Mouse (Mus musculus) lung, embryonic 15.5 days (tissue): Measurements from ENCODE around the gene Cym. TPM values are rescaled to one million over a fixed set of nuclear protein-coding genes. Genes with fewer than 3 reads are reported as not detected.
A peak's percentile ranks its signal among the peaks of the same experiment; 100 is the strongest.

ENCODE experiments used
- ATAC-seq: fragments of 200-750 bp; cut with Nextera tagmentation; 2 replicates; pipeline ENCODE4 v1.8.0; 2017; ENCODE audit warnings: moderate number of reproducible peaks, borderline replicate concordance; ENCODE audit not compliant: low FRiP score, low TSS enrichment; ENCODE audit errors: extremely low read depth
- H3K27ac ChIP-seq: fragments of 300-500 bp; sonication (generic); 2 replicates; pipeline ENCODE4 v1.5.1; 2015; ENCODE audit warnings: moderate library complexity, mild to moderate bottlenecking, inconsistent platforms
- H3K27me3 ChIP-seq: fragments of 300-500 bp; sonication (generic); 2 replicates; pipeline ENCODE4 v1.6.1; 2015; ENCODE audit warnings: inconsistent platforms
- H3K36me3 ChIP-seq: fragments of 300-500 bp; sonication (generic); 2 replicates; pipeline ENCODE4 v1.6.1; 2015; ENCODE audit warnings: inconsistent platforms
- H3K4me1 ChIP-seq: fragments of 300-500 bp; sonication (generic); 2 replicates; pipeline ENCODE4 v1.6.1; 2015; ENCODE audit warnings: inconsistent platforms
- H3K4me2 ChIP-seq: fragments of 300-500 bp; sonication (generic); 2 replicates; pipeline ENCODE4 v1.6.1; 2015; ENCODE audit warnings: inconsistent platforms, mild to moderate bottlenecking, moderate library complexity
- H3K4me3 ChIP-seq: fragments of 300-500 bp; sonication (generic); 2 replicates; pipeline ENCODE4 v1.5.1; 2015; ENCODE audit warnings: mild to moderate bottlenecking, inconsistent platforms
- H3K9ac ChIP-seq: fragments of 300-500 bp; sonication (generic); 2 replicates; pipeline ENCODE4 v1.6.1; 2015; ENCODE audit warnings: inconsistent platforms
- H3K9me3 ChIP-seq: fragments of 300-500 bp; sonication (generic); 2 replicates; pipeline ENCODE4 v1.6.1; 2016; ENCODE audit warnings: inconsistent platforms
- WGBS: fragments of 180-500 bp; shearing (Covaris S2); methylation state at CpG from one replicate; pipeline ENCODE4 v1.1.7; 2015; 5-methylcytosine and 5-hydroxymethylcytosine counted together
- polyA plus RNA-seq: library from polyadenylated mRNA; unstranded; fragments of >200 nt; fragmentation: Nextera tagmentation; extraction: Ambion mirVana; gene quantifications from 2 replicates; pipeline ENCODE4 v1.2.1, GENCODE M21; 2015

Cym gene
- polyA plus RNA-seq, 1 experiment from 2014 or later: 93.2 TPM

- no peak for ATAC-seq
- H3K4me1 ChIP-seq: peaks cover 10% of the 10 kb centered on the region
- H3K27ac ChIP-seq: no peak overlapping the region
- H3K27me3 ChIP-seq: no peaks in the 10 kb centered on the region
- H3K9me3 ChIP-seq: no peaks in the 10 kb centered on the region
- no peak overlapping the region for H3K4me2 ChIP-seq
- no peak overlapping the region for H3K9ac ChIP-seq
- H3K4me3 ChIP-seq: no peak overlapping the region
- WGBS: 86% methylated on average over 7 of the region's 7 CpGs
- H3K36me3 ChIP-seq: no peaks in the 10 kb centered on the region
Observed at GRCm38 (mm10) chr3:107218572-107218971, 3.0 kb downstream of the Cym start.

- 68% methylated on average over 3 of the region's 3 CpGs for WGBS
- H3K4me2 ChIP-seq: no peak overlapping the region
- peaks cover 6% of the 10 kb centered on the region; the same call in 1 of the 2 replicates for H3K4me1 ChIP-seq
- no peak overlapping the region for H3K27ac ChIP-seq
- no peak overlapping the region for H3K4me3 ChIP-seq
- no peak overlapping the region for H3K9ac ChIP-seq
- H3K27me3 ChIP-seq: no peaks in the 10 kb centered on the region
- H3K36me3 ChIP-seq: no peaks in the 10 kb centered on the region
- no peaks in the 10 kb centered on the region for H3K9me3 ChIP-seq
- ATAC-seq: no peak
Observed at GRCm38 (mm10) chr3:107217101-107217480, 4.4 kb downstream of the Cym start.

- Histone ChIP-seq H3K36me3 (no peaks in the 10 kb centered on the region), H3K27ac (no peak overlapping the region), H3K9me3 (no peaks in the 10 kb centered on the region), H3K9ac (no peak overlapping the region), H3K4me3 (no peak overlapping the region), H3K4me1 (peaks cover 2% of the 10 kb centered on the region; the same call in 1 of the 2 replicates), H3K4me2 (no peak overlapping the region), H3K27me3 (no peaks in the 10 kb centered on the region)
- no peak for ATAC-seq
- WGBS: 67% methylated on average over 8 of the region's 8 CpGs
Observed at GRCm38 (mm10) chr3:107216400-107217100, 5.0 kb downstream of the Cym start.

GRCm38 (mm10) chr3:107214606-107215005, 6.9 kb downstream of the Cym start:
- H3K27ac ChIP-seq: no peak overlapping the region
- no peak for ATAC-seq
- no peak overlapping the region for H3K4me3 ChIP-seq
- H3K36me3 ChIP-seq: no peaks in the 10 kb centered on the region
- no peaks in the 10 kb centered on the region for H3K27me3 ChIP-seq
- no peaks in the 10 kb centered on the region for H3K9me3 ChIP-seq
- H3K4me1 ChIP-seq: no peaks in the 10 kb centered on the region
- no peak overlapping the region for H3K4me2 ChIP-seq
- no peak overlapping the region for H3K9ac ChIP-seq
- 82% methylated on average over 5 of the region's 5 CpGs for WGBS

GRCm38 (mm10) chr3:107207625-107208253, 13.8 kb downstream of the Cym start:
- Histone ChIP-seq H3K27me3 (no peaks in the 10 kb centered on the region), H3K27ac (no peak overlapping the region), H3K4me3 (no peak overlapping the region), H3K4me2 (no peak overlapping the region), H3K9ac (no peak overlapping the region), H3K36me3 (no peaks in the 10 kb centered on the region), H3K4me1 (peaks cover 15% of the 10 kb centered on the region), H3K9me3 (no peaks in the 10 kb centered on the region)
- ATAC-seq: no peak
- 51% methylated on average over 7 of the region's 7 CpGs for WGBS

GRCm38 (mm10) chr3:107206490-107207150, 14.9 kb downstream of the Cym start:
- Histone ChIP-seq H3K4me3 (no peak overlapping the region), H3K4me2 (no peak overlapping the region), H3K4me1 (peaks cover 15% of the 10 kb centered on the region), H3K36me3 (no peaks in the 10 kb centered on the region), H3K9me3 (no peaks in the 10 kb centered on the region), H3K27ac (no peak overlapping the region; the same call in 1 of the 2 replicates), H3K27me3 (no peaks in the 10 kb centered on the region), H3K9ac (no peak overlapping the region)
- peak; percentile 60 for ATAC-seq
- 37% methylated on average over 4 of the region's 4 CpGs for WGBS

GRCm38 (mm10) chr3:107205994-107206393, 15.5 kb downstream of the Cym start:
- H3K36me3 ChIP-seq: no peaks in the 10 kb centered on the region
- H3K4me3 ChIP-seq: no peak overlapping the region
- WGBS: 8% methylated on average over 4 of the region's 4 CpGs
- no peak overlapping the region for H3K9ac ChIP-seq
- no peak overlapping the region for H3K27ac ChIP-seq
- H3K4me2 ChIP-seq: no peak overlapping the region
- no peaks in the 10 kb centered on the region for H3K27me3 ChIP-seq
- H3K4me1 ChIP-seq: peaks cover 15% of the 10 kb centered on the region
- H3K9me3 ChIP-seq: no peaks in the 10 kb centered on the region
- ATAC-seq: no peak

GRCm38 (mm10) chr3:107205170-107205569, 16.4 kb downstream of the Cym start:
- Histone ChIP-seq H3K27ac (no peak overlapping the region), H3K4me2 (no peak overlapping the region), H3K4me1 (peaks cover 15% of the 10 kb centered on the region), H3K9ac (no peak overlapping the region), H3K4me3 (no peak overlapping the region), H3K27me3 (no peaks in the 10 kb centered on the region), H3K36me3 (no peaks in the 10 kb centered on the region), H3K9me3 (no peaks in the 10 kb centered on the region)
- no peak for ATAC-seq

GRCm38 (mm10) chr3:107204413-107204812, 17.1 kb downstream of the Cym start:
- Histone ChIP-seq H3K4me3 (no peak overlapping the region), H3K4me1 (peaks cover 15% of the 10 kb centered on the region), H3K4me2 (no peak overlapping the region), H3K27ac (no peak overlapping the region), H3K9me3 (no peaks in the 10 kb centered on the region), H3K9ac (no peak overlapping the region), H3K36me3 (no peaks in the 10 kb centered on the region), H3K27me3 (no peaks in the 10 kb centered on the region)
- no peak for ATAC-seq
- WGBS: 75% methylated on average over 3 of the region's 3 CpGs

- Histone ChIP-seq H3K36me3 (no peaks in the 10 kb centered on the region), H3K27ac (no peak overlapping the region), H3K27me3 (no peaks in the 10 kb centered on the region), H3K4me2 (no peak overlapping the region), H3K9ac (no peak overlapping the region), H3K9me3 (no peaks in the 10 kb centered on the region), H3K4me1 (peaks cover 3% of the 10 kb centered on the region), H3K4me3 (no peak overlapping the region)
- 28% methylated on average over 9 of the region's 9 CpGs for WGBS
- ATAC-seq: no peak
Observed at GRCm38 (mm10) chr3:107201310-107202180, 20.0 kb downstream of the Cym start.

GRCm38 (mm10) chr3:107188226-107188899, 33.2 kb downstream of the Cym start:
- Histone ChIP-seq H3K36me3 (no peaks in the 10 kb centered on the region), H3K4me1 (no peaks in the 10 kb centered on the region), H3K9ac (no peak overlapping the region), H3K4me3 (no peak overlapping the region), H3K27ac (no peak overlapping the region), H3K27me3 (no peaks in the 10 kb centered on the region), H3K4me2 (no peak overlapping the region), H3K9me3 (no peaks in the 10 kb centered on the region)
- no peak for ATAC-seq
- 27% methylated on average over 6 of the region's 6 CpGs for WGBS
